8 mouse cellular contexts compared by ENCODE assay signal in genomic region chr14:25586846-25587486, GRCm38 (mm10).
DNase-seq lines count a peak whose midpoint lies in the region; ATAC-seq and TF ChIP-seq lines count a peak whose summit lies in the region.

No protein-coding gene starts in this region.

- H3K79me3 ChIP-seq in C2C12 (ENCODE audit: low read depth) = no peaks in the 10 kb centered on the region

- peaks cover 76% of the 10 kb centered on the region for H3K4me1 ChIP-seq in heart, embryonic 10.5 days
- peaks cover 38% of the 10 kb centered on the region for H3K4me1 ChIP-seq in liver, embryonic 15.5 days (replicated peaks)

- H3K27ac ChIP-seq in heart, embryonic 10.5 days = peak overlapping the region; percentile 91
- peak overlapping the region; percentile 41; the same call in 1 of the 2 replicates for H3K27ac ChIP-seq in liver, embryonic 15.5 days (replicated peaks)

- no peaks in the 10 kb centered on the region for H3K27me3 ChIP-seq in C2C12 (ENCODE audit: control insufficient read depth, insufficient read depth, insufficient read length)
- H3K27me3 ChIP-seq in heart, embryonic 10.5 days (ENCODE audit: insufficient read depth, poor library complexity, severe bottlenecking) = no peaks in the 10 kb centered on the region
- no peaks in the 10 kb centered on the region for H3K27me3 ChIP-seq in liver, embryonic 15.5 days

- WGBS in heart, embryonic 10.5 days = 24% methylated on average over 10 of the region's 10 CpGs
- WGBS in liver, embryonic 15.5 days (ENCODE audit: insufficient replicate concordance) = 52% methylated on average over 10 of the region's 10 CpGs

- peak overlapping the region; percentile 19 for H3ac ChIP-seq in C2C12 (ENCODE audit: control insufficient read depth, insufficient read length, low read depth)

- H3K9ac ChIP-seq in liver, embryonic 15.5 days = no peak overlapping the region

- H3K9me3 ChIP-seq in heart, embryonic 10.5 days = no peaks in the 10 kb centered on the region
- no peaks in the 10 kb centered on the region for H3K9me3 ChIP-seq in liver, embryonic 15.5 days (replicated peaks)

- no peak for ATAC-seq in liver, embryonic 15.5 days (ENCODE audit: insufficient read depth)
- ATAC-seq in CD4-positive, CD25-positive, alpha-beta regulatory T cell, adult 4 months = no peak

- peaks cover 13% of the 10 kb centered on the region for H3K79me2 ChIP-seq in C2C12 (ENCODE audit: control insufficient read depth, insufficient read depth)

- DNase-seq in adrenal gland, postnatal 25 days = peak; percentile 35
- DNase-seq in adrenal gland, adult 18-20 months (ENCODE audit: low spot score in 2 of 2) = no peak
- peak; percentile 88 for DNase-seq in heart, embryonic 10.5 days (ENCODE audit: low spot score)
- no peak for DNase-seq in urinary bladder, postnatal 25 days (ENCODE audit: low spot score)
- no peak for DNase-seq in cerebellum, adult 9-11 months

- no peak for TF ChIP-seq CTCF in C2C12 (IDR thresholded peaks at IDR 0.05; ENCODE audit: control insufficient read depth, insufficient read depth, insufficient read length)

- no peak overlapping the region for H3K4me3 ChIP-seq in C2C12 (ENCODE audit: insufficient read depth, poor library complexity, severe bottlenecking)
- H3K4me3 ChIP-seq in heart, embryonic 10.5 days = peak overlapping the region; percentile 33; the same call in 1 of the 2 replicates
- no peak overlapping the region for H3K4me3 ChIP-seq in liver, embryonic 15.5 days (replicated peaks)

- no peak overlapping the region for H3K4me2 ChIP-seq in liver, embryonic 15.5 days

- peaks cover 32% of the 10 kb centered on the region for H3K36me3 ChIP-seq in C2C12 (ENCODE audit: control insufficient read depth, insufficient read depth)
- peaks cover 48% of the 10 kb centered on the region for H3K36me3 ChIP-seq in heart, embryonic 10.5 days
- peaks cover 16% of the 10 kb centered on the region; the same call in 1 of the 2 replicates for H3K36me3 ChIP-seq in liver, embryonic 15.5 days (replicated peaks)

TF ChIP-seq in C2C12, 6 proteins besides CTCF, POLR2A, EP300 and RAD21:
- TF ChIP-seq MAX (IDR thresholded peaks at IDR 0.05) (peak; percentile 35), MYOG (IDR thresholded peaks at IDR 0.05; ENCODE audit: control insufficient read depth, extremely low read depth, insufficient read length) (no peak), CEBPB (IDR thresholded peaks at IDR 0.05; ENCODE audit: low read depth) (no peak), USF1 (IDR thresholded peaks at IDR 0.05; ENCODE audit: low read depth) (peak; percentile 77), FOSL1 (IDR thresholded peaks at IDR 0.05; ENCODE audit: insufficient read depth, low read length, poor library complexity, severe bottlenecking) (peak; percentile 72), MYOD1 (IDR thresholded peaks at IDR 0.05; ENCODE audit: control insufficient read depth, insufficient read length, low read depth) (peak; percentile 71)

Comparison
In these comparisons a context has a peak if more than half of its experiments do, and no peak if none do; other contexts are left out.
1. DNase-seq: peak in adrenal gland, postnatal 25 days (single experiment) and heart, embryonic 10.5 days (single experiment); none in adrenal gland, adult 18-20 months (0 of 2), urinary bladder, postnatal 25 days (single experiment) and cerebellum, adult 9-11 months (single experiment).